Mouse (Mus musculus) C2C12 (cell line): ENCODE results near the gene Patj.

Experiments used
- CEBPB ChIP-seq: IDR thresholded peaks from one replicate; pipeline ENCODE4 v1.6.1; 2011; ENCODE audit warnings: low read depth, mild to moderate bottlenecking, control low read depth, moderate library complexity
- CTCF ChIP-seq: IDR thresholded peaks from one replicate; pipeline ENCODE4 v1.5.1; 2011; ENCODE audit not compliant: control insufficient read depth, insufficient read depth, insufficient read length
- FOSL1 ChIP-seq: IDR thresholded peaks from one replicate; pipeline ENCODE4 v1.8.0; 2011; ENCODE audit warnings: mild to moderate bottlenecking, low read length; ENCODE audit not compliant: poor library complexity, insufficient read depth, severe bottlenecking
- MAX ChIP-seq: IDR thresholded peaks from one replicate; pipeline ENCODE4 v1.6.1; 2011; ENCODE audit warnings: mild to moderate bottlenecking, control low read depth
- MYOG ChIP-seq: IDR thresholded peaks from one replicate; pipeline ENCODE4 v1.6.1; 2011; ENCODE audit not compliant: control insufficient read depth, insufficient read length; ENCODE audit errors: extremely low read depth
- USF1 ChIP-seq: IDR thresholded peaks from one replicate; pipeline ENCODE4 v1.6.1; 2011; ENCODE audit warnings: low read depth, mild to moderate bottlenecking, control low read depth, moderate library complexity

GRCm38 (mm10) chr4:98622180-98622579 is 226.6 kb downstream of the Patj start:
- TF ChIP-seq CTCF (no peak), MAX (no peak), CEBPB (no peak), USF1 (no peak), MYOG (no peak), FOSL1 (no peak)
